Mouse (Mus musculus) mature B cell (primary cell): ENCODE measurements around the gene Man1c1.

Source experiments
- in situ Hi-C: fragments of 300-500 bp; cut with MboI; formaldehyde crosslinking; loops from 2 replicates; pipeline ENCODE4 v1.14.3; 2019

The Man1c1 gene

DNA sequence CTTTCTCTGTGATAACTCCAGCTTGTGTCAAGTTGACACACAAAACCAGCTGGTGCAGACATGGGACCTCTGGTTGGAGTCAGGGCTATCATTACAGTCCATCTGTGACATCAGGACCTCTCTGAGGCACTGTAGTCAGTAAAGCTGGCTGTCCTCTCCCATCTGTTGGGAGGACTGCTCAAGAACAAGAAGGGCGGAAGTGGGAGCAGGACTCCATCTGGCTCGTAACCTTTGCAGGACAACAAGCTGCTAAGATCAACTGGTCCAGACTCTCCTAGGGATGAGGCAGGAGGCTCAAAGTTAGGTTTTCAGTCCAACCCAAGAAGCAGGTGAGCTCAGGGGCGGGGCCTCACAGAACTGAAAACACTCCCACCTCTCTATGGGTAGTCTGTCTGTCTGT lies 29.1 kb downstream of the Man1c1 start:
- in situ Hi-C loops: no loop called here

DNA sequence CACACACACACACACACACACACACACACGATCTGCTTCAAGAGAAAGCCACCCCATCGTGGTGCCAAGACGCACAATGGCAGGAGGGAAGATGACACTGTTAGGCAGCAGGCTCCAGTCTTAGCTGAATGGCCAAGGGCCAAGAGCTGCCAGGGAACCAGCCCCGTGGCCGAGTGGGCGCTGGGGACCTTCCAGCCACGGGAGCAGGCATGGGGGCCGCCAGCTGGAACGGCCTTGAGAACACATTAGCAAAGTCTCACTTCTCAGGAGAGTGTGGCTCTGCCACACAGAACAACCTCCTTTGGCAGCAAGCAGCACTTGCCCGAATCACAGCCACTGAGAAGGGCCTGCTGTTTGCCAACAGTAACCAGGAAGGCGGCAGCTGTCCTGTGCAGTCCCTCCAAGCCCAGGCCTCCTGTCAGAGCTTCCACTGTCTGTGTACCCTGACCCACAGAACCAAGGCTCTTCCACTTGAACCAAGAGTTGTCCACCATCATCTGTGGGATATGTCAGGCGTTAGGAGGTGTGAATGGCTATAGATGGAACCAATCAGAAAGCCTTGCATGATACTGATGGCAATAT lies 30.1 kb downstream of the Man1c1 start:
- in situ Hi-C loops: no loop called here

DNA sequence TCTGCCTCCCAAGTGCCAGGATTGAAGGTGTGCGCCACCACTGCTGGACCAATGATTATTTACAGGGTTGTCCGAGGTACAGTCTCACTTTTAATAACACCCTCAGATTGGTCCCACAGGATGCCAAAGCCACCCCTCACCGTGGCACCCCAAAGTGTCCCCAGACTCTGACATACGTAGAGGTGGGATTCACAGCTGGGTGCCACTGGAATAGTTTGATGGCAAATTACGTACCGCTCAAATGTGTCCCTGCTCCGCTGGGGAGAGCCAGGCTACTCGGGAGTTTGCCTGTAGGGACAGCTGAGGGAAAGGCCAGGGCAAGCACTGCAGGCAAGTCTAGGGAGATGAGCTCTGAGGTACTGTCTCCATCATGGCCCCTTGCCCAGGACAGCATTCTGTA lies 30.9 kb downstream of the Man1c1 start:
- in situ Hi-C loops: no loop called here

DNA sequence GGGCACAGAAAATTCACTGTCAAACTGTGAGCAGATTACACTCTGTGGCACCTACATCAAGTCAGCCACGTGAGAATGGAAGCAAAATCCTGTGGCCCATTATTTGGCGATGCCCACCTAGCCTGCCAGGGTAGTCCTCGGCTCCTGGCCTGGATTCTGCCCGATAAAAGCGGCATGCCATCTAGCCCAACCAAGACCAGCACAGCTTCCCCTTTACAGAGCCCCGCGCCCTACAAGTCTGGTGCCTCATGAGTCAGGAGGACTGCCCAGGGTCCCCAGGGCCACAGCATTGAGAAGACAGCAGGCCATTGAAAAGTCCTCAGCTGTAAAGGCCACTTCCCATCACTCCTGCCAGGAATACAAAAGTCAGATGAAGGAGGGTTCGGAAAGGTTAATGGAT lies 31.8 kb downstream of the Man1c1 start:
- in situ Hi-C loops: no loop called here

DNA sequence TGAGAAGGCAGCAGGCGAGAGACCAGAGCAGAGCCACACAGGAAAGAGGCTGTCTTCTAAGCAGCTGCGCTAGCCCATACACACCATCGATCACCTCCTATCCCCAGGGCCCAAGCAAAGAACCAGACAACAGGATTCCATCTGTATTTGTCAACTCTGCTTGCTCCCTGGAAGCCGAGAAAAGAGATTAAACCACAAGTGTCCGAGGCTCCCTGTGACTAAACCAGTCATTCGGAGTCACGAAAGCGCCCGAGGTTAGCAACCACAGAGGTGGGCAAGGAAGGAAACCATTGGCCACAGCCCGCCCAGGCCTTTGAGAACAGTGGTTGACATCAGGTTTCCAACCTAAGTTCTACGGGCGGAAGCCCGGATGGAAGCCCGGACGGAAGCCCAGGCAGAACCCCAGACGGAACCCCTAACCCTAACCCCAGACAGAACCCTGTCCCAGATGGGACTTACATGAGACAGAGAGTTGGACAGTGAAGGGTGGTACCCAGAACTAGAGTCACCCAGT lies 32.4 kb downstream of the Man1c1 start:
- in situ Hi-C loops: no loop called here

DNA sequence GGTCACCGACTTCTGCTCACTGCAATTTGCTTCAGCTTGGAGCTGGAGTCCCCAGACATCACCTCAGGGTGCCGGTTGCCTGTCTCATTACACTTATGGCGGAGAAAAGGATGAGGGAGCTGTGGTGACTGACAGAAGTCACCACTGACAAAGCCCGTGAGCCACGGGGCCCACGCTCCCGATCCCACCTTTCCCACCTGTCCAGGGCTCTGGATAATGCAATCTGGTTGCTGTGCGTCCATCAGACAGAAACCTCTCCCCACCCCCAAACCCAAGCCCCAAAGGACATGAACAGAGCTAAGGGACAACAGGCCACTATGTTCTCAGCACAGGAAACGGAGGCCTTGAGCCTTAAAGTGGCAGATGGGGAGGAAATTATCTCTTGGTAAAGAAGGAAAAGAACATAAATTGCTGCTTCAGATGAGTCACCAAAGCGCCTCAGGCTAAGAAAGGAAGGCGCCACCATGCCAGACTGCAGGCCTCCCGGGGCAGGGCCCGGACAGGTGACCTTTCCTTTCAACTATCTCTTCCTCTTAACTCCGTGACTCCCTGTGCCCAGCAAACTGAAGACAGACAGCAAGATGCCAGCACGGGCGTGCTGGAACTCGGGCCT lies 34.2 kb downstream of the Man1c1 start:
- in situ Hi-C loops: no loop called here

DNA sequence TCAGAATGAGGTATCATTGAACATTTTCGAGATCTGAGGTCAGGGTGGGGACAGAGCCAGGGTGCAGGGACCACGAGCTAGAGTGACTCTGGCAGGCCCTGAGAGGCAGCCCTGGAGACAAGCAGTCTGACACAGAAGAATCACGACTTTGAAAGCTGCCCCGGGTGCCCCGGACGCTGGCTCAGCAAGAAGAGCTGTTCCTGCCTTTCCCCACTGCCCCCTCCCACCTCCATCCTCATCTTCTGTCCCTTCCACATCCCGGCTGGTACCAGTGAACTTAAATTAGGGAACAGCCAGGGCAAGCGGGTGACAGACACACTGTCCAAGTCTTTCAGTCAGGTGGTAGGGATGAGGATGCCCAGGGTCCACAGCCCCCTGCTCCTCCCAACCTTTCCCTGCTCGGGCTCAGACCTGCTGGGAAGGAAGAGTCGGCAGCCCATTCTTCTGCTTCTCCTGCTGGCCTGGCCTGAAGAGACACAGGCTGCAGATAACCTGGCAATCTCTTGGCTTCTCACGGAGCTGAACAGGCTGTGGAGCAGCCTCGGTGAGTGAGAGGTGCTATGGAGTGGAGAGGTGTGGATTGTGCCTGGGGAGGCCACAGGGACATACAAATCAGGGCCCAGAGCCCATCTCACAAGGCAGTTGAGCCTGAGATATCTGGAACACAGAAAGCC lies 35.6 kb downstream of the Man1c1 start:
- in situ Hi-C loops: no loop called here

DNA sequence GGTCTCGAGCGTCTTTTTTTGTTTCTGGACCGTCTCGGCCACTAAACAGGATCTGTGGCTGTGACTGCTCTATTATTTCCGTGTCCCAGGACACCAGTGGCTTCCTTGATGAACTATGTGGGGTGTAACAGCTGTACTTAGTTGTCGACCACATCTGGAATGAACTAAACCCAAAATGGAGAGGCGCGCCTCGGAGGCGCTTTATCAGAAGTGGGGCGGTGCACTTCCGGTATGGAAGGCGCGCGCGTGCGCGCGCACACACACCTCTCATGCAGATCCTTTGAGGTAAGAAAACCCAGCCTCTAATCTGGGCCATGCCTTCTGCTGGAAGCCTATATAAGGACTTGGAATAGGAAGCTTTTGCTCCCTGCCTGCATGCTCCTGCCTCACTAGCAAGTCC lies 37.7 kb downstream of the Man1c1 start:
- in situ Hi-C loops: no loop called here

DNA sequence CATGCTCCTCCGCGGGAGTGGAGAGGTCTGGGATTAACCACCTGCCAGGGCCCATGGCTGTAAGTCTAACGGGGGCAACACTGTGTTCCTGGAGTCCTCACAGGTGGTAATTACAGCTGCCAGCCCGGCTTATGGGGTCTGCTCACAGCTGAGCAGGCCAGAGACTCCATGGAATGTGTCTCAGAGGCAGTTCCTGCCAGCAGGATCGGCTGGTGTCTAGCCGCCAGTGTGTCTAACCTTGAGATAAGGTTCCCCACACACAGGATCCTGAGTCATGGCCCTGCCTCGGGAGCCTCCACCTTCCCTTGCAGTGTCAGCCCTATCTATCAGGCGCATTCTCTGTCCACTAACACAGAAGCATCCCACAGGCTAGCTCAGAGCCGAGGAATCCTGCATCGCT lies 41.0 kb downstream of the Man1c1 start:
- in situ Hi-C loops: no loop called here

DNA sequence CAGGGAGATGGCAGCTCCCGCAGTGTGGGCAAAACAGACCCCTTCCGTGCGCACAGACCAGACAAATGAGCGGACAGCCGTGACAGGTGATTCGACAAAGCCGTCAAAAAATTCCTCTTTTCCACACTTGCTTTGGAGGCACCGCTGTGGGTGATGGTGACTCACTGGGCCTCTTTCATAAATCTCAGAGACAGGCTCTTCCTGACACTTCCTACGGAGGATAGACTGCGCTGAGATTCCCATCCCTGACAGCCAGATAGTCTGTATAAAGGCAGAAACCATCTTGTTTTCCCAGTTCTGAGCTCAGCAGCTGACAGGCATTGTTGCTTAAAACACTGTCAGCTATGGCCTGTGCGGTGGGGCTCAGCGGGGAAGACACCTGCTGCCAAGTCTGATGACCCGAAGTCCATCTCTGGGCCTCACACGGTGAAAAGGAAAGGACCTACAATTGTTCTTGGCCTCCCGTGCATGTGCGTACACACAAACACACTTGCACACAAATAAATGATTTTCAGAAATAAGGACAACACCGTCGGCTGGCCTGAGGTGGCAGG lies 43.4 kb downstream of the Man1c1 start:
- in situ Hi-C loops: no loop called here

DNA sequence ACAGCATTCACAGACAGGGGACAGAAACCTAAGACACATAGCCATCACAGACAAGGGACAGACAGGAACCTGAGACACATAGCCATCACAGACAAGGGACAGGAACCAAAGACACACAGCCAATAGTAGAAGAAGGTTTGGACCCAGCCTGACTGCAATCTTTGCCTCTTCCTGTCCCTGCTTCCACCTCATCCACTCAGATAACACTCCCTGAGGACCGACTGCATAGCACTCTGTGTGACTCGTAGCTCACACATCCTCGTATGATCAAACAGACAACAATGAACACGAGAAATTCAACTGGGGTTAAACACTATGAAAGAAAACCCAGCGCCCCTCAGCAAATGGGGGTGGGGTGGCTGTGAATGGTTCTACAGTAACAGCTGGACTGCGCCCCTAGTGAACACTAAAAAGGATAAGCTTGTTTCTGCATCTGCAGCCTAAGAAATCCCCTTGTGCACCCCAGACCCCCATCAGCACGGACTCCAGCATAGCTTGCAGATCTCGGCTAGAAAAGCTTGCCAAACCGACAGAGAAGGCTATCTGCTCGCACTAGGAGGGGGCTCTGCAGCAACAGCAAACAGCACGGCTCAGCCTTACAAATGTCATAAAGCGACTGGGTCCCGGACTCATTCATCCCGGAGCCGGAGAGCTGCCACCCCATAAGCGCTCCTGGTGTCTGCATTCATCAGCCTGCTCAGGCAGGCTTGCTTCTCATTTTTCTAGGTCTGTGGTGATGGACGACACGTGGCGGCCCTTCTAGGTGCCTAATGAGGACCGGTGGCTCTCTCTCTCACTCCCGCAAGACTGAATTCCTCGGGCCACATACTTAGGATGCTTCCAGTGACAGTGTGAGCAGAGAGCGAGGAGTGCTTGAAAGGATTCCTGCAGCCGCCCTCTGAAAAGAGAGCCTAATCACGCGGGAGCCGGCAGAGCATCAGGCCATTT lies 44.5 kb downstream of the Man1c1 start:
- in situ Hi-C loops: no loop called here

DNA sequence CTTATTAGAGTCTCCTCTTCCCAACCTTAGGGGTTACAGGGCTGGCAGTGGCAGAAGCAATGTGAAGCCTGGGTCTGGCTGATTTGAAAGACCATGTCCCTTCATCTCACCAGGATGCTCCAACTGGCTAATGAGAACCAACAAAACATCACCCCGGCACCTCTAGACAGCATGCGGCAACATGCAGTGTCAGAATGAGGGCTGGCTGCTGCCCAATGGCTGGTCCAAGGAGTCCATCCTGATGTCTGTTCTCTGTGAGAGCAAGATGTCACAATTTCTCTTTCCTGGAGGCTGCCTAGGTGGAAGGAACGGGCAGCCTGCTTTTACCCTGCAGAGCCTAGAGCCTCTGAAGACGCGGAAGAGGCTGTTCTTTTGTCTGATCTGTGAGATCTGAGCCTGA lies 46.6 kb downstream of the Man1c1 start:
- in situ Hi-C loops: no loop called here

DNA sequence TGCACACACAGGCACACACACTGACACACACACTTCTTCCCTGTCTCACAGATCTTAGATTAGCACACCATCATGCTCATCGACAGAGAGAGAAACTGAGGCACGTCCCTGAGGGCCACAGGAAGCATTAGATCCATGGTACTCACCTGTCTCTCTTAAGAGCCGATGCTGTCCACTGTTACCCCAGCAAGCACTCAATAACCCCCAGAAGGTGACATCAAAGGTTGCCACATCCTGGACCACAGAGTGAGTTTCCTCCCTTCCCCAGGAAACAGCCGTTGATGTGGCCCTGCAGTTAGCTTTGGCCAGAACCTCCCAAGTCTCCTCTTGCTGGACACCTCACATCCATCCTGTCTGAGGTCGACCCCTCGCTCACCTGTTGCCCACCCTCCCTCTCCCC lies 49.7 kb downstream of the Man1c1 start:
- in situ Hi-C loops: no loop called here

DNA sequence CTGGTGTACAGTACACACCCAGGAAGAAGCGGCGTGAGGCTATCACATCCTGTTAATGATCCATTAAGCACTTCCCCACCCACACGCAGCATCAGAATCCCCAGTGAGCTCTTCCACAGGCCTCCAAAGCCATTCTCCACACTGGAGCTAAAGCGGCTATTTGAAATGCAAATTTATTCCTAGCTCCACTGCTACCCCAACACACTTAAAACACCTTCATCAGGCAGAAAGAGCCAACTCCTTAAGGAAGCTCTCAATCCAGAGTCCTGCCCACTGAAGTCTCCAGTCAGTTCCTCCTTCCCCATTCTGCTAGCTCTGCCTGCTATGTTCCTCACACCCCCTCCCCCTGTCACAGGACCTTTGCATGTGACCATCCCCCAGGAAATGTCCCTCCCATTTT lies 51.4 kb downstream of the Man1c1 start:
- in situ Hi-C loops: no loop called here

DNA sequence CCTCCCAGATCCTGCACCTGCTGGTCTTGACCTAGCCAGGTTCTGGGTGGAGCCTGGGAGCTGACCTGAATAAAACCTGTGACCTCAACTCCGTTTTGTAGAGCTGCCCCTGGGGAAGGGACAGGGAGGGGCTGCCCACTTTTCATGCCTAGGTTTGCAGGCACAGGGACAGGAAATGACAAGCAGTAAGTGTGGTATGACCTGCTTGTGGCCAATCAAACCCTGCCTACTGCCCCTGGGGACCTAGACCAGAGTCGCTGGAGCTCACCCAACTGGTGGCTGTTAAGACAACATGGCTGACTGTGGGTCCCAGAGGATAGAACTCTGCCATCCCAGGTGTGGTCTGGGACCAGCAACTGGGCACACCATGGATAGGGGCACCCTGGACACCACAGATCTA lies 51.9 kb downstream of the Man1c1 start:
- in situ Hi-C loops: no loop called here

DNA sequence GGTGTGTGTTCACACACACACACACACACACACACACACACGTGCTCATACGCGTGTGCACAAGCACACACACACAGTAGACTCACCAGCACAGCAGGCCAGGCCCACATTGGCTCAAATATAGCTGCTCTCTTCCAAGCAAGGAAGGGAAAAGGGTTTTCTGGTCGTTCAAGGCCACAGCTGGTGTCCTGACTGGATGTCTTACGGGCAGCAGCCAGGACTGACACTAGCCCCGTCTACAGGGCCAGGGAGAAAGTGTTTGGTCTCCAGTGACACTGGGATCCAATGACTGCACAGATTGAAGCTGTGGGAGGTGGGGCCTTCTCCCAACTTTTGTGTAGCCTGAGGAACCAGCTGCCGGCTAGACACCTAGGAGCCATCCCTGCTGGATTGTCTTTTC lies 52.7 kb downstream of the Man1c1 start:
- in situ Hi-C loops: no loop called here

DNA sequence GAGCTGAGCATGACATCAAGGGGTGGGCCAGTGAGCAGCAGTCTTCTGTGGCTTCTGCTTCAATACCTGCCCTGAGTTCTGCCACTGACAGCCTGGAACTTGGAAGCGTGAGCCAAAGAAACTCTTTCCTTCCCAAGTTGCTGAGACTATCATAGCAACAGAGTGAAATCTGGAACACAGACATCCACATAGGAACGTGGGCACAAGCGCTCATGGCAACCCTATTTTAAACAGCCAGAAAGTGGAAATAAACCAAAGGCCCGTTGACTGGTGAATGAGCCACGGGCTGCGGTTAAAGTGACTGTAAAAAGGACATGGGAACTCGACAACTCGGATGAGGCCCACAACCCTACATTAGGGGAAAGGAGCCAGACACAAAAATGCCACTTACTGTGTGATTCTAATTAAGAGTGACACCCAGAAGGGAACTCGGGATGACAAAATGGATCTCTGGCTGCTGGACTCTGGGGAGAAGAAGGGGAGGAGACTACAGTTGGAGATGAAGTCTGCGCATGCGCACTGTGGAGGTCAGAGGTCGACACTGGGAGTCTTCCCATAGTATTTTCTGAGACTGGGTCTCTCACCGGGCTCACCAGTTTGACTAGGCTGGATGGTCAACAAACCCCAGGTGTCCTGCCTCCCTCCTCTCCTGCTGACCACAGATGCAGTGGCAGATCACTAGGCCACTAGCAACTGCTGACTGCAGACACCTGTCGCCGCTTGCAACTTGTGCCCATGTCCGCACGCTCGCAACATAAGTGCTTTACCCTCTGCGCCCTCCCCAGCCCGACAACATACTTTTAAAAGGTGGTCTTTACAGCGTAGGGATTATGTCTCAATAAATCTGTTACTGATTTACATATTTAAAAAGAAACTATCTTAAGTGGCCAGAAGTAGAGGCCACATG lies 58.8 kb downstream of the Man1c1 start:
- in situ Hi-C loops: no loop called here

DNA sequence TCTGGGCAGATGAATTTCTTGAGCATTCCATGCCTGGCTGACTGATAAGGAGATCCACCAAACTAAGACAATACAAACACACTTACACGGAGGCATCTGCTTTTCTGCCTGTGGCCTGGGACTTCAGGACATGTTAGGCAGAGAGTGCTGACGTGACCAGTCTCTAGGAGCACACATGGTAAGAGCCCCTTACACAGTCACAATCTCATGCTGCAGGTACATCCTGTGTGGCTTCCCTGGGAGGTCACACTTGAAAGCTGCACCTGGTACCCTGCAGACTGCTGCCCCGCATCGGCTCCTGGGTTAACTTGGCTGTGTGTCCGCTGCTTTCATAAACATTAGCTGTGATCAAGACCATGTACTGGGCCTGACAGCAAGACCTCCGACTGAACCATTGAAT lies 59.7 kb downstream of the Man1c1 start:
- in situ Hi-C loops: no loop called here

DNA sequence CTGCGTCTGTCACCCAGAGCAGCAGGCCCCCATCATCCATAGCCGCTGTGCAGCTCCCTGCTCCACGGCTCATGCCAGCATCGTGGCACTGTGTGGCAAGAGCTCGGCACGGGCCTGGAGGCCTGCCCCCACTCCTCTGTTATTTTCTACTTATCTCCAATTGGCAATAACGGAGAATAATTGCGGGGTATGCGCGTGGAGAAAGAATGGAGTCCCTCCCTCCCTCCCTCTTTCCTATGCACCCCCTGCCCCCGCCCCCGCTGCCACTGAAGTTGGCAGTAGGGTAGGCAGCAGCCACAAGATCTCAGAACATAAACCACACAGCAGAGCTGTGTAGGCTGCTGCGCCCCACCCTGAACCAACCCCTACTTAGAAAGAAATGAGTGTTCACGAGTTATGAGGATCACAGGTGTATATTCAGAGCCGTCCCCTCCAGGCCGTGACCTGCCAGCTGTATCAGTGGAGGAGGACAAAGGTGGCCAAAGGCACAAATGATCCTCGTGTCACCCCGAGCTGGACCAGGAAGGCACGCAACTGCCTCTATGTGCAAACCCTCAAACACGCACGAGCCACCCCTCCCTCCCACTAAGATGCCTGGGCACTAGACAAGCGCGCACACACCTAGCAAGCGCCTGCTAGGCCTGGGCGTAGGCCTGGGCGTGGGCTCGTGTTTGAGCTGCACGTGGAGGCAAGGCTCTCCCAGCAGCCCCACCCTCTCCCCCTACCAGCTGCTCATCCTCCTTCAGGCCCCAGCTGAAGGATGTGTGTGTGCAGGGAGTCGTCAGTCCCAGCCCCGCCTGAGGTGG lies 62.2 kb downstream of the Man1c1 start:
- in situ Hi-C loops: no loop called here

DNA sequence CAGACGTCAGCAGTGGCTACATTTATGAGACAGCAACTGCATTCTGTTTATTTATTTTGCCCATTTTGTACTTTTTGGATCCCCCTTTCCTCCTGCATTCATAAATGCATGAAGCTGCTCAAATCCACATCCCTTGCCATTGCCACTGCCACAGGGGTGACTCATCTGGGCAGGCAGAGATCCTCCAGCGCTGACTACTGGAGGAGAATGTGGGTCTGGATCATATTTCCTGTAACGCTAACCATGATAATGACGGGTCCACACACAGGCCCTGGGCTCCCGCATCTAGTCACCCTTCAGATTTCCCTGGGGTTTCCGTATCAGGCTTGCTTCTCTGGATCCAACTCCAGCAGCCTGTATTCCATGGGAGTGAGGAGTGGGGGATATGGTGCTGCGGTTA lies 64.8 kb downstream of the Man1c1 start:
- in situ Hi-C loops: no loop called here
